Mouse (Mus musculus): ENCODE data around the gene Clcn3. TPM values are rescaled to one million over a fixed set of nuclear protein-coding genes. Genes with fewer than 3 reads are reported as not detected.

Clcn3 gene
- polyA plus RNA-seq, 1 experiment from 2014 or later, result 70.6 TPM

GRCm38 (mm10) chr8:60956847-60957246 is 26.3 kb downstream of the Clcn3 start:
- ATAC-seq, result no peak
- Histone ChIP-seq H3K9me3 (ENCODE audit: control insufficient read depth, low read length) (no peaks in the 10 kb centered on the region), H3K4me1 (replicated peaks; ENCODE audit: control insufficient read depth, insufficient read depth, low read length) (peaks cover 6% of the 10 kb centered on the region; the same call in 1 of the 2 replicates), H3K27me3 (replicated peaks; ENCODE audit: control insufficient read depth, insufficient read depth, low read length) (no peaks in the 10 kb centered on the region), H3K36me3 (ENCODE audit: control insufficient read depth, insufficient read depth) (no peaks in the 10 kb centered on the region), H3K27ac (ENCODE audit: low read length) (no peak overlapping the region), H3K9ac (replicated peaks; ENCODE audit: low read depth, low read length) (no peak overlapping the region), H3K4me2 (ENCODE audit: low read length) (no peak overlapping the region), H3K4me3 (replicated peaks; ENCODE audit: low read length) (no peak overlapping the region)
- 96% methylated on average over 7 of the region's 7 CpGs for WGBS

GRCm38 (mm10) chr8:60954281-60955014 is 28.7 kb downstream of the Clcn3 start:
- WGBS, result under 1% methylated on average over 15 of the region's 15 CpGs
- Histone ChIP-seq H3K27me3 (replicated peaks; ENCODE audit: control insufficient read depth, insufficient read depth, low read length) (no peaks in the 10 kb centered on the region), H3K36me3 (ENCODE audit: control insufficient read depth, insufficient read depth) (no peaks in the 10 kb centered on the region), H3K27ac (ENCODE audit: low read length) (peak overlapping the region; percentile 94), H3K4me1 (replicated peaks; ENCODE audit: control insufficient read depth, insufficient read depth, low read length) (peaks cover 6% of the 10 kb centered on the region; the same call in 1 of the 2 replicates), H3K4me3 (replicated peaks; ENCODE audit: low read length) (peak overlapping the region; percentile 56), H3K4me2 (ENCODE audit: low read length) (peak overlapping the region; percentile 67), H3K9ac (replicated peaks; ENCODE audit: low read depth, low read length) (peak overlapping the region; percentile 69), H3K9me3 (ENCODE audit: control insufficient read depth, low read length) (no peaks in the 10 kb centered on the region)
- ATAC-seq, result peak; percentile 98

- 28% methylated on average over 5 of the region's 5 CpGs for WGBS
- Histone ChIP-seq H3K4me3 (replicated peaks; ENCODE audit: low read length) (no peak overlapping the region), H3K9me3 (ENCODE audit: control insufficient read depth, low read length) (no peaks in the 10 kb centered on the region), H3K36me3 (ENCODE audit: control insufficient read depth, insufficient read depth) (no peaks in the 10 kb centered on the region), H3K9ac (replicated peaks; ENCODE audit: low read depth, low read length) (0 out of 2 replicates have a peak overlapping the region, but pooled peaks have one; percentile 22), H3K27me3 (replicated peaks; ENCODE audit: control insufficient read depth, insufficient read depth, low read length) (no peaks in the 10 kb centered on the region), H3K4me2 (ENCODE audit: low read length) (peak overlapping the region; percentile 21; the same call in 1 of the 2 replicates), H3K27ac (ENCODE audit: low read length) (no peak overlapping the region), H3K4me1 (replicated peaks; ENCODE audit: control insufficient read depth, insufficient read depth, low read length) (peaks cover 6% of the 10 kb centered on the region; the same call in 1 of the 2 replicates)
- ATAC-seq, result no peak
These were observed 30.3 kb downstream of the Clcn3 start for GRCm38 (mm10) chr8:60952803-60953202.

- Histone ChIP-seq H3K4me3 (replicated peaks; ENCODE audit: low read length) (no peak overlapping the region), H3K27ac (ENCODE audit: low read length) (no peak overlapping the region), H3K4me1 (replicated peaks; ENCODE audit: control insufficient read depth, insufficient read depth, low read length) (peaks cover 6% of the 10 kb centered on the region; the same call in 1 of the 2 replicates), H3K4me2 (ENCODE audit: low read length) (no peak overlapping the region), H3K9me3 (ENCODE audit: control insufficient read depth, low read length) (no peaks in the 10 kb centered on the region), H3K36me3 (ENCODE audit: control insufficient read depth, insufficient read depth) (no peaks in the 10 kb centered on the region), H3K27me3 (replicated peaks; ENCODE audit: control insufficient read depth, insufficient read depth, low read length) (no peaks in the 10 kb centered on the region), H3K9ac (replicated peaks; ENCODE audit: low read depth, low read length) (no peak overlapping the region)
- WGBS, result 90% methylated on average over 1 of the region's 1 CpGs
- no peak for ATAC-seq
These were observed 31.3 kb downstream of the Clcn3 start for GRCm38 (mm10) chr8:60951757-60952156.

GRCm38 (mm10) chr8:60951271-60951670 is 31.8 kb downstream of the Clcn3 start:
- no peaks in the 10 kb centered on the region for H3K27me3 ChIP-seq (replicated peaks; ENCODE audit: control insufficient read depth, insufficient read depth, low read length)
- no peak overlapping the region for H3K9ac ChIP-seq (replicated peaks; ENCODE audit: low read depth, low read length)
- H3K9me3 ChIP-seq (ENCODE audit: control insufficient read depth, low read length), result no peaks in the 10 kb centered on the region
- H3K4me2 ChIP-seq (ENCODE audit: low read length), result no peak overlapping the region
- ATAC-seq, result no peak
- 43% methylated on average over 4 of the region's 4 CpGs for WGBS
- no peak overlapping the region for H3K4me3 ChIP-seq (replicated peaks; ENCODE audit: low read length)
- no peak overlapping the region for H3K27ac ChIP-seq (ENCODE audit: low read length)
- H3K36me3 ChIP-seq (ENCODE audit: control insufficient read depth, insufficient read depth), result no peaks in the 10 kb centered on the region
- H3K4me1 ChIP-seq (replicated peaks; ENCODE audit: control insufficient read depth, insufficient read depth, low read length), result peaks cover 6% of the 10 kb centered on the region; the same call in 1 of the 2 replicates

- H3K9me3 ChIP-seq (ENCODE audit: control insufficient read depth, low read length), result no peaks in the 10 kb centered on the region
- H3K4me2 ChIP-seq (ENCODE audit: low read length), result no peak overlapping the region
- ATAC-seq, result no peak
- H3K4me3 ChIP-seq (replicated peaks; ENCODE audit: low read length), result no peak overlapping the region
- 65% methylated on average over 4 of the region's 4 CpGs for WGBS
- H3K4me1 ChIP-seq (replicated peaks; ENCODE audit: control insufficient read depth, insufficient read depth, low read length), result peaks cover 6% of the 10 kb centered on the region; the same call in 1 of the 2 replicates
- H3K36me3 ChIP-seq (ENCODE audit: control insufficient read depth, insufficient read depth), result no peaks in the 10 kb centered on the region
- no peaks in the 10 kb centered on the region for H3K27me3 ChIP-seq (replicated peaks; ENCODE audit: control insufficient read depth, insufficient read depth, low read length)
- H3K9ac ChIP-seq (replicated peaks; ENCODE audit: low read depth, low read length), result no peak overlapping the region
- no peak overlapping the region for H3K27ac ChIP-seq (ENCODE audit: low read length)
These were observed 33.2 kb downstream of the Clcn3 start for GRCm38 (mm10) chr8:60949859-60950258.

GRCm38 (mm10) chr8:60947503-60947902 is 35.6 kb downstream of the Clcn3 start:
- H3K9me3 ChIP-seq (ENCODE audit: control insufficient read depth, low read length), result no peaks in the 10 kb centered on the region

GRCm38 (mm10) chr8:60942867-60943266 is 40.2 kb downstream of the Clcn3 start:
- Histone ChIP-seq H3K4me1 (replicated peaks; ENCODE audit: control insufficient read depth, insufficient read depth, low read length) (0 out of 2 replicates have a peak, but pooled peaks cover 2% of the 10 kb centered on the region), H3K4me2 (ENCODE audit: low read length) (no peak overlapping the region), H3K27me3 (replicated peaks; ENCODE audit: control insufficient read depth, insufficient read depth, low read length) (no peaks in the 10 kb centered on the region), H3K36me3 (ENCODE audit: control insufficient read depth, insufficient read depth) (no peaks in the 10 kb centered on the region), H3K9me3 (ENCODE audit: control insufficient read depth, low read length) (no peaks in the 10 kb centered on the region), H3K27ac (ENCODE audit: low read length) (no peak overlapping the region), H3K4me3 (replicated peaks; ENCODE audit: low read length) (no peak overlapping the region), H3K9ac (replicated peaks; ENCODE audit: low read depth, low read length) (no peak overlapping the region)
- ATAC-seq, result no peak
- WGBS, result 96% methylated on average over 2 of the region's 2 CpGs

More at GRCm38 (mm10) chr8:60947503-60947902, 35.6 kb downstream of the Clcn3 start:
- Histone ChIP-seq H3K4me2 (ENCODE audit: low read length) (no peak overlapping the region), H3K36me3 (ENCODE audit: control insufficient read depth, insufficient read depth) (no peaks in the 10 kb centered on the region), H3K27me3 (replicated peaks; ENCODE audit: control insufficient read depth, insufficient read depth, low read length) (no peaks in the 10 kb centered on the region), H3K9ac (replicated peaks; ENCODE audit: low read depth, low read length) (no peak overlapping the region), H3K4me3 (replicated peaks; ENCODE audit: low read length) (no peak overlapping the region), H3K27ac (ENCODE audit: low read length) (no peak overlapping the region), H3K4me1 (replicated peaks; ENCODE audit: control insufficient read depth, insufficient read depth, low read length) (peaks cover under 1% of the 10 kb centered on the region; the same call in 1 of the 2 replicates)
- no peak for ATAC-seq

- no peak overlapping the region for H3K4me2 ChIP-seq (ENCODE audit: low read length)
- H3K4me3 ChIP-seq (replicated peaks; ENCODE audit: low read length), result no peak overlapping the region
- H3K36me3 ChIP-seq (ENCODE audit: control insufficient read depth, insufficient read depth), result no peaks in the 10 kb centered on the region
- no peak overlapping the region for H3K9ac ChIP-seq (replicated peaks; ENCODE audit: low read depth, low read length)
- H3K27me3 ChIP-seq (replicated peaks; ENCODE audit: control insufficient read depth, insufficient read depth, low read length), result no peaks in the 10 kb centered on the region
- 0 out of 2 replicates have a peak, but pooled peaks cover 2% of the 10 kb centered on the region for H3K4me1 ChIP-seq (replicated peaks; ENCODE audit: control insufficient read depth, insufficient read depth, low read length)
- H3K9me3 ChIP-seq (ENCODE audit: control insufficient read depth, low read length), result no peaks in the 10 kb centered on the region
- 15% methylated on average over 3 of the region's 3 CpGs for WGBS
- ATAC-seq, result no peak
- no peak overlapping the region for H3K27ac ChIP-seq (ENCODE audit: low read length)
These were observed 44.2 kb downstream of the Clcn3 start for GRCm38 (mm10) chr8:60938717-60939424.

All from forebrain, embryonic 16.5 days (tissue).